Mouse (Mus musculus) retina, embryonic 14.5 days (tissue): Measurements from ENCODE around the gene Nyap1.

Source experiments
- DNase-seq: peaks from one replicate; pipeline ENCODE4 v3.0.0-alpha.2; 2015; ENCODE audit warnings: low spot score

Gene Nyap1

DNA sequence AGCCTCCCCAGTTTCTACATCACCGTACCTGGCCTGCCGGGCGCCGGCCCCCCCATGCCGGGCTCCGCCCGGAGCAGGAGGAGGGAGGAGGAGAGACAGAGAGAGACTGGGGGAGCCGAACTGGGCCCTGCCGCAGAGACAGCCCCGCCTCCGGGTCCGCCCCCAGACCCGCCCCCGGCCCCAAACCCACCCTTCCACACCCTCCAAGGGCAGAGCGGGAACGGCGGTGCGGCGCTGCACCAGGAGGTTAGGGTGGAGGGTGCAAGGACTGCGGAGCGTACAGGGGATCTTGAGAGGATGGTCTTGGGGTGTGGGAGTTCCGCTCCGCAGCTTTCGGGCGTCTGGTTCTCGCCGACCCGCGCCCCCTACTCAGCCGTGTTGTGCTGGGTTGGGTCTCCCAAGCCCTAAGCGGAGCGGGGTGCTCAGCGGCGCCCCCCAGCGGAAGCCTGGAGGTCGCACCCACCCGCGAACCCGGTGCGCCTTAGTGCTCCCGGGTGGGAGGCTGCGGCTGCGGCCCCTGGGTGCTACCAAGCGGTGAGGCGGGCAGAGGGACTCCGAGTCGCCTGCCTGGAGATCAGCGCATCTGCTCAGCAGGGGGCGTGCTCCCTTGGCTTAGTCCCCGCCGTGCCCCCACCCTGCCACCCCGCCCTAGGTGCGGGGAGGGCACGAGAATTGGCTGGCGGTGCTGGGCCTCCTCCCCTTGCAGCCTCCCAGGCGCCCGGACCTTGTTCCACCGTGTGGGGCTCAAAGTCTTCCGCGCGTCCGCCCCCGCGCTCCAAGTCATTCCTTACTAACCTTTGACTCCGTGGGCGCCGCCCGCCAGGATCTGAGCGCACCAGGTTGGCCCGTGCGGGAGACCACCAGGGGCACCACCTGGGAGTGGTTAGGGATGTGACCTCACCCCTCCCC, at the start of gene Nyap1:
Nyap1 (minus strand) TSS at position 585 of the 909 bp plus-strand sequence.
- DNase-seq = peak; percentile 87

DNA sequence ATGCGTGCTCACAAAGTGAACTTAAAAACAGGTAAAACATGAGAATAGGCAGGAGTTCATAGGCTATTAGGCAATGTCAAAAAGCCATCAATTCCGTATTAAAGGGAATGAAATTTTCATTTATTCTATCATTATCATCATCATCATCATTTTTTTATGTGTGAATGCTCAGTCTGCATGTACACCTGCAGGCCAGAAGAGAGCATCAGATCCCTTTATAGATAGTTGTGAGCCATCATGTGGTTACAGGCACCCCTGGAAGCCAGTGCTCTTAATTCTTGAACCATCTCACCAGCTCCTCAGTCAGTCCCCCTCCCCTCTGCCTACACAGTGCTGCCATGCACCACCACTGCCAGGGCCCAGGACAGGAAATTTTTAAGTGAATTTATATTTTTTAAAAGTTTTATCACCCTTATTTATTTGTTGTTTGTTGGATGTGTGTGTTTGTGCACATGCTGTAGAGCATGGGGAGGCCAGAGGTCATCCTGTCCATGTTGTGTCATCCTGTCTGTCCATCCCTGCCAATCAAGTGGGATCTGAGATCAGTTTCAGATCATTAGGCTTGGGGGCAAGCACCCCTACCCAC, 47.6 kb upstream of the Nyap1 start:
- no peak for DNase-seq

DNA sequence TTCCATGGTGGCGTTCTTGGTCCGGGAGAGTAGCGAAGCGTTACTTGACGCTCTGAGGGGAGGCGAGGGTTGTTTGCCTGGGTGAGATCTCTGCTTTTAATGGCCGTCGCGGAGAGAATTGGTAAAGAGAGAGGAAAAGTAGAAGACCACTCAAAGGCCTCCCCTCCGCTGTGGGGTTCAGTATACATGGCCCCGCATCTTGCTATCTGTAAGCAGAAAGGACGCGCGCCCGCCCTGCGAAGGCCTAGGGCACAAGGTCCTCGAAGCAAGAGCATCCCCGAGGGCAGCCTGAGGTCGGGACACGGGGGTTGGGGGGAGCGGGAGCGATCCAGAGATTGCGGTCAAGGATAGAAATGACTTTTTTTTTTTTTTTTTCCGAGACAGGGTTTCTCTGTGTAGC, 46.8 kb upstream of the Nyap1 start:
- DNase-seq = no peak

DNA sequence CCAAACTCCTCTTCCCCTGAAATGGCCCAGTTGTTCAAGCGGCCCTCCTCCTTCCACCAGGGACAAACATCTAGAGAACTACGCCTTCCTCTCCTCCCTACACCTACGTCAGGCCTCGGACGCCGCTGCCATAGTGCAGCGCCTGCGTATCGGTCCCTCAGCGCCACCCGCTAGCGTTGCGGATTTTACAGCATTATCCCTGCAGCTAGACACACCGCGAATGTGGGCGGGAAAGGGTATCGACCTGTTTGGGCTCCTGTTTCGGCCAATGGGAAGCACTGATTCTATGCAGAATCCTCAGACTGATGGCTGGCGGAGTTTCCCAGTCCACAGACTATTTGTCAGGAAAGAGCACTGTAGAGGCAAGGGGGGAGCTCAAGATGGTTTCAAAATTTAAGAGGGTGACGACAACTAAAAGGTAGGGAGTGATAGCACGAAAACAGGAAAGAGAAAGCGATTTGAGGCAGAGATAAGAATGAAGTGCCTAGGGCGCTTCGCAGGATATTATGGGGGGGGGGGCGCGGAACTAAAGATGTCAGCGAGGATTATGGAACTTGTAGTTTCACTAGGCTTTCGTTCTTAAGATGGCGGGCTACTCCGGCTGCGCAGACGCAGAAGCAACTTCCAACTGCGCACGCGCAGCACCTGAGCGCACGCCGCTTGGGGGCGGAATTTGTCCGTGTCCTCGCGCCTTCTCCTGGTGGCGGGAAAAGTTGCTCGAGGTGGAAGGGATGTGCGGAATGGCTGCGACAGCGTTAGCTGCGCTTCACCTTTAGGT, 45.9 kb upstream of the Nyap1 start, which contains the start of the genes Mepce and Zcwpw1:
Mepce (minus strand) TSS at position 505 of the 778 bp plus-strand sequence.
Zcwpw1 (plus strand) TSS at position 648 of the 778 bp plus-strand sequence.
- peak; percentile 98 for DNase-seq

DNA sequence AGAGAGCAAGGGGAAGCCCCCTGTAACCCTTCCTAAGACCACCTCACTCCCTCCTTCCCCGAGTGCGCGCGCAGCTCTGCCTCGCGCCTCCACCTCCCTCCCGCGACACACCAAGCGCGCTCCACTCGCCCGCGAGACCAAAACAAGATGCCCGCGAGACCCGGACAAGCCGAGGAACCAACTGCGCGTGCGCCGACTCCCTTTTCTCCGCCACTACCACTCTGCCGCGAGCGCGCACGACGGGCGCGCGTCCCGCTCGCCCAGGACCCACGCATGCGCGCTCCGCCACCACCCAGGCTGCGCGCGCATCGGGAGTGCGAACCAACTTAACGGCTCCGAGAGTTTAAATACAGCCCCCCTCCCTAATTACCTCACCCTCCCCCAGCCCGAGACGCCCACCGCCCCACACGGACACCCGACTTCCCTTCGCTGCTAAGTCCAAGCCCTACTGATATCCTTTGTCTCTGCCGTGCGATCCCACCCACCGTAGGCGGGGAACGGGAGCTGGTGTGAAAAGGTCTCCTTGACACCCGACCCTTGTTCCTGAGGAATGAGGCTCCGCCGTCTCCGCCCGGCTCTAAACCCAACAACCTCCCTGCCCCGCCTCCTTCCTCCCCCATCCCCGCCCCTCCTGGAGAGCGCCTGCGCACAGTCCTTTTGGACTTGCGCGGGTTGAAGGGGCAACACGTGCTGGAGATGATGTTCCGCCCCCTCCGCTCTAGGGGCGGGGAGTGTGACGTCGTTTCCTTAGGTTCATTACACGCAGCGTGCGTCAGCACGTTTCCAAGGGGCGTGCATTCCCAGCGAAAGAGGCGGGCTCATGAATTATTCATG, 44.9 kb upstream of the Nyap1 start:
- DNase-seq = peak; percentile 100

DNA sequence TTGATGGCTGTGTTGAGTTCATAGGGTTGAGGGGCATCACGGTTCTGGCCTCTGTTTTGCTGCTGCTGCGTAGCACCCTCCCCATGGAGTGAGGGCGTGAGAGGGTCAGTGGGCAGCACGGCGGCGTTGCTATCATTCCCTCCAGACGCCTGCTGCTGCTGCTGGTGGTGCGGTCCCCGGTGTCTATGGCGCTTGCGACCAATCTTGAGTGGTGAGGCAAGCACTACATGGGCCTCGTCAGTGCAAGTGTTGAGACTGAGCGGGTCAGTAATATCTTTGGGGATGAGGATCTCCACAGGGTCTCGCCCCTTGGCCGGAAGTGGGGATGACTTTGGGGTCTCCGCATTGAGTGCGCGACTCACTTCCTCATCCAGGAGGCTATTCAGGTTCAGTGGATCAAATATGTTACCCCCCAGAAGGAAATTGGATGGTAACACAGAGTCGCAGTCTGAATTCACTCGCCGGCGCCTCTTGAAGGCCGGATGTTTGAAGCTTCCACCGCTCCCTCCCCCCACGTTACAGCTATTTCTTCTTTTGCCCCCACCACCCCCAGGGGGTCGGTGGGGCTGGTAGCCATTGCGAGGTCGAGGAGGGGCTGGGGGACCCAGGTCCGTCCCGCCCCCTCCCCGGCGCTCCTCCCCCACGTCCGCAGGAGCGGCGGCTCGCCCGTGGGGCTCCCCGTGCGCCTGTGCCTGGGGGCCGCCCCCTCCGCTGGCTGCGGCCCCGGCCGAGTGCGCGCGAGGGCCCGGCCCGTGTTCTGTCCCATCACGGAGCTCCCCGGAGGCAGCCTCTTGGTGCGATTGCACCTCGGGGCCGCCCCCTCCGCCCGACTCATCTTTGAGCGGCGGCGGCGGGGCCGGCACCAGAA, 44.0 kb upstream of the Nyap1 start:
- DNase-seq = peak; percentile 21

DNA sequence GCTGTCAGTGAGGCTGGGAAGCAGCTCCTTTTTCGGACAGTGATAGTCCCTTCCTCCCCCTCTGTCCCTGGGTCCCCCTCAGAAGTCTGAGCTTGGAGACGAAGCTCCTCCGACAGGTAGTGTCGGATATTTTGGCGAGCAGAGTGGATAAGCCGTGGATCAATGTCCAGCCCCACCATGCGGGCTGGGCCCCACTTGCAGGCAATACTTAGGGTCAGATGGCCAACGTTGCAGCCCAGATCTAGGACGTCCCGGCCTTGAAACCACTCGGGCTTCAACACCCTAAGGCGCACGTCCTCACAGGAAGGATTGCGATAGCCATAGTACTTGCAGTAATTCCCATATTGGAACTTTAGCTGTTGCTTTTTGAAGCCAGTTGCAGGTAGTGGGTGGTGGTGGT, 43.1 kb upstream of the Nyap1 start:
- no peak for DNase-seq

DNA sequence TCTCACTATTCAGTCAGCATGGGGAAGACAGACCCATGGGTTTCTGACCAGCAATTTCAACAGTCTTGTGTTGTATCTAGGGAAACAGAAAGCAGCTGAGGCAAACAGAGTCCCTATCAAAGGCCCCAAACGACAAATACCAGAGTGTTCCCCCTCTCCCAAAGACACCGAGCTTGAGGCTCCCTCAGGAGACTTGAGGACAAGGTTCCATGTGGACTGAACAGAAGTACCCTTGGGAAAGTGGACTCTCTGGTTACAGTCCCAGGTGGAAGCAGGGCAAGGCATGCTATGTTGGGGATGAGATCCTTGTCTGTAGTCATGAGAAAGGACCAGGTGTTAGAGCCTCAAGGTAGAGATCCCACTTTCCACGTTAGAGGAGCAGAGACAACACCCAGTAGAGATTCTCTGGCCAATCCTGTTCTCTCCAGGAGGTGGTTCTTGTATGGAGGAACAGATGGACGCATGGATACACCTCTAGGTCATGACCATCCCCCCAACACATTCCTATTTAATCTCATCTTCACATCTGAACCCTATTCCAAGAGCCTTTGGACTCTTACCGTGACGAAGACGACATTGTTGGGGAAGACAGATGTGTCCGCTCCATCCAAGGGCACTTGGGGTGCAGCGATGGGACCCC, 42.6 kb upstream of the Nyap1 start:
- DNase-seq = no peak

DNA sequence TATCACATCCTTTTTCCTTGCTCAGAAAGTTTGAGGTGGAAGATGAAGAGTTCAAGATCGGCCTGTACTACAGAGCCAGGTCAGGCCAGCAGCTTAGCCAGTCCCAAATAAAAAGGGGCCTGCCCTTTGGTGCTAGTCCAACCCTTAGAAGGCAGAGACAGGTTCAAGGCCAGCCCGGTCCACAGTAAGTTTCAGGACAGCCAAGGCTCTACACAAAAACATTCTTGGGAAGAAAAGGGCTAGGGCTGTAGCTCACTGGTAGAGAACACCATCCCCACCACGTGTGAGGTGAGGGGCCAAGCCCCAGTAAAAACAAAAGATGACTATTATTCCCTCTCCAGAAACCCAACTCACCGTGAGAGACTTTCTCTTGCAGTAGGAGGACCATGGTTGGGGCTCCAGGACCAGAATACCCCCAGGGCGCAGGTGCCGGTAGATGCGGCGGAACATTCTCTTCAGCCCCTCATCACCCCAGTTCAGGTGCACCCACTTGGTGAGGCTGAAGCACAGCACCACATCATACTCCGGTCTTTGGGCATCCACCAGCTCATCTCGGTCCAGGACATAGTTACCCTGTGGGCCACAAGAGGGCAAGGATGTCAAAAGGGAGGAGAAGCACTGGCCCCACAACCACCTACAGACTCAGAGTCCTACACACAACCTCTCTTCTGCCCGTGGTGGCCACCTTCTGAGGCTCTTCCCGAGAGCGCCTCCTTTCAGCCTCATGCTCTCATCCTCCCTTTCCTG, 41.5 kb upstream of the Nyap1 start:
- DNase-seq = no peak

DNA sequence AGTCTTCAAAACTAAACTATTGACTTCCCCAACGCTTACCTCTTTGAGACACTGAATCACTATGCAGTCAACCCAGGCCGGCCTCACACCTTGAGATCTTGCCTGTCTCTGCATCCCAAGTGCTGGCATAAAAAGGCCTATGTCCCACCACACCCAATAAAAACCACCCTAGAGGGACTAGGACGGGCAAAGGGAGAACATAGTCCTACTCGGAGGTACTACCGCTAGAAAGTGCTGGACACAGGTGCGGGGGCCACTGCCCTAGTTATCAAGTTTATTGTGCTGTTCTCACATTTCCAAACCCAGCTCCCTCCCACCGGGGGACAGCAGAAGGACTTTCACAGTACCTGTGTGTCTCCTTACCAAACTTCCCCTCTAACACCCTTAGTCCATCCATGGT, 40.3 kb upstream of the Nyap1 start:
- DNase-seq = no peak

DNA sequence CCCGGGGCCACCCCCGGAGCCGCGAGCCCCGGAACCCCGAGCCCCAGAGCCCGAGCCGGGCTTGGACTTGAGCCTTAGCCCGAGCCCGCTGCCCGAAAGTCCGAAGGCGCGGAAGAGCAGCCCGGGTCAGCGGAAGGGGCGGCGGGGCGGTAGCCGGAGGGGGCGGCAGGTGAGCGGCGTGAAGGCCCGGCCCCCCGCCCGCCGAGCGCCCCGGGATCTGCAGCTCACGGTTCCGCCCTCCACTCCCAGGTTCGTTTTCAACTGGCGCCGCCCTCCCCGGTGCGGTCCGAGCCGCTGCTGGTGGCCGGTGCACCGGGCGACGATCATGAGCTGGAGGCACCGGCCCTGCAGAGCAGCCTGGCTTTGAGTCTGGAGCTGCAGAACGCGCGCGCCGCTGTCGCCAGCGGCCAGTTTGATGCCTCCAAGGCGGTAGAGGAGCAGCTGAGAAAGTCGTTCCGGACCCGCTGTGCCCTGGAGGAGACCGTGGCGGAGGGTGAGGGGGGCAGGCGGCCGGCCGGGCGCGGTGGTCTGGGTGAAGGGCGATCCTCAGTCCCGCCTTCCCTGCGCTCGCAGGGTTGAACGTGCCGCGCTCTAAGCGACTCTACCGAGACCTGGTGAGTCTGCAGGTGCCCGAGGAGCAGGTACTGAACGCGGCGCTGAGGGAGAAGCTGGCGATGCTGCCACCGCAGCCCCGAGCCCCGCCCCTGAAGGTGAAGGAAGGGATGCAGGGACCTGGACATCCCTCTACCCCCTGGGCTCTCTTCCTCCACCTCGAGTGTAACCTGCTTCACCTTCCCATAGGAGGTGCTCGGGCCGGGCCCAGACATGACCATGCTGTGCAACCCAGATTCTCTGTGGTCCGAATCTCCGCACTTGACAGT, 37.9 kb upstream of the Nyap1 start:
- peak; percentile 43 for DNase-seq

DNA sequence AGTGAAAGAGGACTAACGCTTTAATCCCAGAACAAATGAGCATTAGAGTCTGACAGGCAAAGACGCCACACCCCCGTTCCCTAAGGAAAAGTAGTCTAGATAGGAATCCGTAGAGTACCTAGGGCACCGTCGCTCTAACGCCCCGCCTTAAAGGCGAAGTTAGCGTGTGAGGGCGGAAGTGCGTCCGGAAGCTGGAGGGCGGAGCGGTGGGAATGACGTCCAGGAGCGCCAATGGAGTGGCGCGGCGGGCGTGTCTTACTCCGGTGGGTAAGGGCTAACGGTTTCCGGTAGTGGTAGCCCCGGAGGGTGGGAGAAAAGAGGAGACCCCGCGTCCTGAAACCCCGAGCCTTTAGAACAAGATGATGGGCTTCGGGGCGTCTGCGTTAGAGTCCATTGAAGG, 37.2 kb upstream of the Nyap1 start, which contains the start of gene Ppp1r35:
Ppp1r35 (plus strand) TSS at position 215 of the 400 bp plus-strand sequence.
- peak; percentile 99 for DNase-seq

DNA sequence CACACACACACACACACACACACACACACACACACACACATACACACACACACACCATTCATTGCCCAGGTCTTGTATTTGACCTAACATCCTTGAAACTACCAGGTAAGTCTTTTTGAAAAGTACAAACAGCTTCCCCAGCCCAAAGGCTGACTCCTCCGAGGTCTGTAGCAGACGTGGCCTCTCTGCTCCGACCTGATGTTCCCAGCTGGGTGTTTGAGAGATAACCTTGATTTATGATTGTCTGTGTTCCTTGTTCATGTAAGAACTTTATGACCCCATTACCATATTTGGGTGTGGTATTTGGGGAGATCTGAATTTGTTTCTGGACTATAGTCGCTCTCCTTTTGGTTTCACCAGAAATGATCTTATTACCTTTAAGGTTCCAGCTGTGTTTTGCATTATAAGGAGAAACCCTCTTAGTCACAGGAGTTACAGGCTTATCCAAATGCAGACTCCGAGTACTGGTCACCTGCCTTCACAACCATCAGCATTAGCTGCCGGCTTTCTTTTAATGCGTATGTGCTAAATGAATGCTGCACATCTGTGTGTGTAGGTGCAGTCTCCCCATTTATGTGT, 35.9 kb upstream of the Nyap1 start:
- DNase-seq = no peak

DNA sequence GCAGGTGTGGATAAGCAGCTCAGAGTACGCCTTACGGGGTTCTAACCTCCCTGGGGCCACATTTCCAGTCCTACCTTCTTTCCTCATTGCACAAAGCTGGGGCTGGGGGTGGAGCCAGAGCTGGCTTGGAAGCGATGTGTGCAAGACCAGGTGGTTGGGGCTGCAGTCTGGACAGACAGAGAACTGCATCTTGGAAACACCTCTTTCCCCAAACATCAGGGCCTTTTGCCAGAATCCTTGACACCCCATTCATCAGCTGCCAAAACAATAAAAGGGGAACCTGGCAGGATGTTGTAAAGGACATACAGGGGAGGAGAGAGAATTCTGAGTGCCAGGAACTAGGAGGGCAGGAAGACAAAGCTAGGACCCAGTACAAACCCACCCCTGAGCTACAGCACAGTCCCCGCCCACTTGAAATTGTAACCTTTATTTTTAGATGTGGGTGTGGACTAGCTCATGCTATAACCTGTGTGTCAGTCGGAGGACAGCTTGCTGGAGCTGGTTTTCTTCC, 35.1 kb upstream of the Nyap1 start:
- DNase-seq = no peak

DNA sequence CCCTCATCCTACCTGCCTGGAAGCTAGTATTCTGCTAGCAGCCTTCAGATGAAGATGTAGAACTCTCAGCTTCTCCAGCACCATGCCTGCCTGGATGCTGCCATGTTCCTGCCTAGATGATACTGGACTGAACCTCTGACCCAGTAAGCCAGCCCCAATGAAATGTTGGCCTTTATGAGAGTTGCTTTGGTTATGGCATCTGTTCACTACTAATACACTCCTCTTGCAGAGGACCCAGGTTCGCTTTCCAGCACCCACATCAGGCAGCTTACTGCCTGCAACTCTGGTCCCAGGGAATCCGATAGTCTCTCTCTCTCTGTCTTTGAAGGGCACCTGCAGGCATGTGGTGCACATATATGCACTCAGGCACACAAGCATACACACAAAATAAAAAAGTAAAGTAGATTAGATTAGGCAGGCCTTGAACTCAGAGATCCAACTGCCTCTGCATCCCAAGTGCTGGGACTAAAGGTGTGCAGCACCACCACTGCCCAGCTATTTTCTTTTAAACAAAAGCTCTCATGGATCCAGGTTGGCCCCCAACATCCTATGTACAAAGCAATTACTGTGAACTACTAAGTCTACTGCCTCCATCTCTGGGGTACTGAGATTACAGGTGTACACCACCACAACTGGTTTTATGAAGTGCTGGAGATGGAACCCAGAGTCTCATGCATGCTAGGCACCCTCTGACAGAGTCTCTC, 34.3 kb upstream of the Nyap1 start:
- no peak for DNase-seq

DNA sequence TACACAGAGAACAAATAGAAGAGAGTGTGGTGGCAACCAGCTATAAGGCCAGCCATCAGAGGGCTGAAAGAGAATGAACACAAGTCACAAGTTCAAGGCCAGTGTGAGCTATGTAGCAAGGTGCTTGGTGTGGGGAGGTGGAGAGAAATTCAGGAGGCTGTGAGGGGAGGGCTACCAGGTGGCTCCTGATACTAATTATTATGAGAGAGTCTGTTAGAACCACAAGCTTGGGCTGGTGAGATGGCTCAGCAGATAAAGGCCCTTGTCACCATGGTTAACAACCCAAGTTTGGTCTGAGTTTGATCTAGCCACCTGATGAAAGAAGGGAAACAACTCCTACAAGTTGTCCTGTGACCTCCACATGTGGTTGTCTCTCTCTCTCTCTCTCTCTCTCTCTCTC, 31.3 kb upstream of the Nyap1 start:
- no peak for DNase-seq

DNA sequence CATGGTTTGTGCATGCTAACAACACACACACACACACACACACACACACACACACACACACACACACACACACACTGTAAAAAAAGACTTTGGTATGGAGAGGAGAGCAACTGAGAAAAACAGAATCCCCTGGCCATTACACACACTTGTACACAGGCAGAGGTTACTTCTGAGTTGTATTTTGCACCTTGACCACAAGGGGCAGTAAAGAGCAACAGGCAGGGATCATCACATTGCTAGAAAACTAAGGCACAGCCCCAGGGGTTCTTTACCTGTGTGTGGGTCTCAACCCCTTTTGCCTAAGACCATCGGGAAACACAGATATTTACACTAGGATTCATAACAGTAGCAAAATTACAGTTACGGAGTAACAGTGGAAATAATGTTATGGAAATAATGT, 29.3 kb upstream of the Nyap1 start:
- DNase-seq = peak; percentile 83
